Mouse (Mus musculus) cerebellum, postnatal 4 days (tissue): ENCODE results near the gene Ebf1.

Experiments
- DNase-seq, 2 experiments: peaks; one replicate each; pipeline ENCODE4 v3.0.0; 2022; ENCODE audit warnings: low spot score in 2 of 2, mixed read lengths in 1 of 2

Gene Ebf1

DNA sequence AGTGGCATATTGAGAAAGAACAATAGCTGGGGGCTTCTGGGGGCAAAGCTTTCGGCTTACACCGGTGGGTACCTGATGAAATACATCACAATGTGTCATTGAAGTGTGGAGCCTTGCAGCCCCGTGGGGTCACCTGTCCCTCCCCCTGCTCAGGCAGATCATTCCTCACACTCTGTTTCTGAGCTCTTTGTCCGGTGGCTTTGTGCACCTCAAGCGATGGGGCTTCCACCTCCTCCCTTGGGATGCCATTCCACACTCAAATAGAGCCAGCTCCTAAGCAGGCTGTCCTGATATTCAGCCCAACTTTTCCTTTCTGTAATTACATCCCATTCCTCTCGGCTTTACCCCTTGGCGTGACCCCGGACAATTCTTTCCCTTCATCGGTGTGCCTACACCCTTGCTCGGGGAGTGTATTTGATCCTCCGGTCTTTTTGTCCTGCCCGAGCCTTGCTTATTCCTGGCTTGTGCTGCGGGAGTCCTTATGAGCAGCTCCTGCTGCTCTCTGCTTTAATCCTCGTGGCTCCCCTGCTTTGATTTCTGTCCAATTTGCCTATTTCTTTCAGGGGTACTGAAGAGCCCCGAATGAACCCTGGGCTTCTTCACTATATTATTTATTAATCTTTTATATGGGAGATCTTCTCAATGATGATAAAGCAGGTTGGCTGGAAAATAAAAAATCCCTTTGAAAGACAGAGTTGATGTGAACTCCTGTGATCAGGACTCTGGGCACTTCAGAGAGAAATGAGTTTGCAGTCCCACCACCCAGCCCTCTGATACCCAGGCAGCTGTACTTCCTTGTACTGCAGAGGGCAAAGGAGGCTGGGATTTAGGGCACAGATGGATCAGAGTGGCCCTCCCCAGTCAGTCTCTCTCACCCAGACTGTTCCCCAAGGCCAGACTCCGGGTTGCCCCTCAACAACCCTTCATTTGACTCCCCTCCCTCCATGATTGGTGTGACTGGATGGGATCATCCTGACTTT, 160.5 kb downstream of the Ebf1 start:
- DNase-seq: no peak

DNA sequence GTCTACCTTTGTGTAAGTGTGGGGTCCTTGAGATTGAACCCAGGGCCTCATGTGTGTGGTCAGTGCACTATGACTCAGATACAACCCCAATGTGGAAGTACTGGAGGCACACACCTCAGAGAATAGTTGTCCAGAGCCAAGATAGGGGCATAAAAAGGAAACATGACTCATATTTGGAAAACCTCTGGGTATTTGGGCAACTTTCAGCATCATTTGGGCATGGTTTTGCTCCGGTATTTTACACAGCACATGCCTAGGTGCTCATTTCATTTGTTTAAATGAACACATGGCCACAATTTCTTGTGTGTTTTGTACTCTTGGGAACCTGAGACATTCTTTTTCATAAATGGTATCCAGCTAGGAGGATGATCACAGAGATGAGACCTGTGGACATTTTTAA, 161.9 kb downstream of the Ebf1 start:
- no peak for DNase-seq

DNA sequence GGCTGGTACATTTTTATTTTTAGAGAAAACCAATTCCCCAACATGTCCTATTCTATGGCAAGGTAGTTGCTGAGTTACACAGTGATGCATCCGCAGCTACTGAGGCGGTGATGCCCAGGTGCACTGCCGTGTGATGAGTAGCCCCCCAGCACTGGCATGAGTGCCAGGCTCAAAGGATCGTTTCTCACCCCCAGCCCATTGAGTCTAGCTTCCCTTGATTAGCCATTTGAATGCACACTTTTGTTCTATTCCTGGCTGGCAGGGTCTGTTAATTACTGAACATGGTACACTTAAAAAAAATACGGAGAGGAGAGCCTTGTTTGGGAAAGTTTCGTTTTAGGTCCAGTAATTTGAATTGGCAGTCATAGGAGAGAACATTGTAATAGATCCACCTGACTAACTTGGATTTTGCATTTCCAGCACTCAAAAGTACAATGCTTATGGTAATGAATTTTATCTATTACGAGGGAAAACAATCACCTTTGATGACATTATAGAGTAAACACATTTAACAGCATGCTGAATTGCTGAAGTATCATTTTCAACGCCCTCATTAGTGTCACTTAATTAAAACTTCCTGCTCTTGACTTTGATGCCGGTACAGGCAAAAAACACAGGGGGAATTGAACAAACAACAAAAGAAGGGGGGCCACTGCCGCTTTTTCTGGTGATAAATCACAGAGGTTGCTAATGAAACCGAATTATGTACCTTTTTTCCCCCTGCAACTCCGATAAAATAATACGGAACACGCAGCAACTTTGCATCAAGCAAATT, 167.3 kb downstream of the Ebf1 start:
- no peak for DNase-seq

DNA sequence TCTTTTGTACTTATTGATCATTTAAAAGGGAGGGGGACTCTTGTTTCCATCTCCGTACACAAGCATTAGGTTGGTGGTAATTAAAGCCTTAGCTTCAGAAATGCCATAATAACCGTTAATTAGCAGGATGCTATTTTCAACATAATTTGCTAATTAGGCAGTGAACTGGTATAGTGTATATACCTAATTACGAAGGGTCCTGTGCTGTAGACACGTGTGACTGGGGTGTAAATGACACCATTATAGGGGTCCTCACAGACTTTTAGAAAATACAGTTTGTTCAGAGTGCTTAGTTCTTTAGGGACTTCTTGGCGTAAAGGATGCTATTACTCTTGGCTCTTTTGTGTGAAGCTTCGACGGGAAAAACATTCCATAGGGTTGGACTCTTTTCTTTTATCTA, 167.9 kb downstream of the Ebf1 start:
- no peak for DNase-seq

DNA sequence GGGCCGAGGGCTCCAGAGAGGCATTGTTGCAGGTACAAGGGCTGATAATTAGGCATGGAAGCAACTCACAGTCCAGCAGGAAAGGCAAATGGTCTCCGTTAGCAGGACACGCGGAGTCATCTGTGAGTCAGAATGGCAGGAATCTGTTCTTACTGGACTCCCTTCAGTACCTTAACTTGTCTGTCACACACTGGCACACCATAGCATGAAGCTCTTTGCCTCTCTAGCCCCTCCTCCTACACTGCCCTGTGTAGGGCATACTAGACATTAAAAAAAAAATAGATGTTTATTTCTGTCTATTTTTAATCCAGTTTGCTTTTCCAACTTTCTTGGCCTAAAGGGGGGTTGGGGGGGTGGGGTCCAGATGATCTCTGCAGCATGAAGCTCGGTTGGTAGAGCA, 168.4 kb downstream of the Ebf1 start:
- no peak for DNase-seq

DNA sequence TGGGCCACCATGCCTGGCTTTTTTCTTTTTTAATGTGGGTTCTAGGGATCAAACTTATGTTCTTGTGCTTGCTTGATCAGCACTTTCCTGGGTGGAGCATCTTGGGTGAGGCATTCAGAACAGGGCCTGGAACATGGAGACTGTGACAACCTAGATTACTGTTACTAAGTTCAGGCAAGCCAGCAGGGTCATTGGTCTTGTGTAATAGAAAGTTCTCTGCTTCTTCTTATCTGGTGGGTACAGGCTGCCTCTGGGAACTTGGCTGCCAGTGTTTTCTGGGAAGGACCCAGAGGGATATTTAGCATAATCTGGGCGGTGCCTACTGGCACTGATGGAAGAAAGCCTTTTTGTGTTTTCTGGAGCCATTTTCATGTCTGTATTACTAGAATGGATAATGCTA, 170.9 kb downstream of the Ebf1 start:
- no peak for DNase-seq

DNA sequence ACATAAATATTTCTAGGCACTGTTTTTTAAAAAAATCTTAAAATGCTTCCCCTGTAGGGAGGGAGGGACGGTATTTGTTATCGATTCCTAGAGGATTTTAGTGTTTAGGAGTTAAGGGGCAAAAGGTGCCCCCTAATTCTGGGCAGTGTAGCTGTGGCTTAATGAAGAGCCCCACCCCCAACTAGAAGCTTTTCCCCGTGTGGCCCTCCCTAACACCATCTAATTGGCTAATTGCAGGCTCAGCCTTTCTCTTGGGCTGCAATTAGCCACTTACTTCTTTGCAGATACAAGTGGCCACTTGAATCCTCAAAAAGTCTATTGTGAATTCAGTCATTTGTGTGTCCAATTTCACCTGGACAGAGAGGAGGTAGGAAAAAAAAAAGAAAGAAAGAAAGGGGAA, 175.7 kb downstream of the Ebf1 start:
- DNase-seq: no peak

DNA sequence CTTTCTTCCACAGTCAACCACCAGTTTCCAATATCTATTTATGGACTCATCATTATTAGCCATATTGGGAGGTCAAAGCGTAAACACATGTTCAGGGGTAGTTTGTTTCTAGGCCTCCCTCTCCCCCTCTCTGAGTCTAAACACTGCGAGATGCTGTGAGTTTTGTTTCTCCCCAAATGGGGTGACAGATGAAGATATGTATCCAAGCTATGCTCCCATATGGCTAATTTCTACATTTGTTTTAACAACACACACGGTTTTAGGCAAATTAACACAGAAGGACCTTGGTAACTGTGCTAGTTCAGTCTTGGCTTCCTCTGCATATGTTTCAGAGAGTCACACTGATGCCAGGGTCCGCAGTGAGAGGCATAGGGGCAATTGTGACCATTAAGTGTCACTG, 177.8 kb downstream of the Ebf1 start:
- DNase-seq: no peak

DNA sequence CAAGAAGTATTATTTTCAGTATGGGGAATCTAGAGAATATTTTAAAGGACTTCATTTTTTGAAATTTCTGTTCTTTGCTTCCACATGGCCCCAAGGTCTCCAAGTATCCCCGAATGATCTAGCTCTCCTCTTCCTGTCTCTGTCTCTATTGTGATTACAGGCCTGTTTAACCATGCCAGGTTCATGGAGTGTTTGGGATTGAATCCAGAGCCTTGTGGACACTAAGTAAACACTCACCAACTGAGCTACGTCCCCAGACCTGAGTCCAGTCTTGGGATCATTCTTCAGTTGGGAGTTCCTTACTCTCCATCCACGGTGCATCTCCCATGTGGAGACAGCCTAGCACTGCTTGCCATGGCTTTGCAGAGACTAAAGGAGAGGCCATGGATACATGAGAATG, 178.7 kb downstream of the Ebf1 start:
- DNase-seq: no peak

DNA sequence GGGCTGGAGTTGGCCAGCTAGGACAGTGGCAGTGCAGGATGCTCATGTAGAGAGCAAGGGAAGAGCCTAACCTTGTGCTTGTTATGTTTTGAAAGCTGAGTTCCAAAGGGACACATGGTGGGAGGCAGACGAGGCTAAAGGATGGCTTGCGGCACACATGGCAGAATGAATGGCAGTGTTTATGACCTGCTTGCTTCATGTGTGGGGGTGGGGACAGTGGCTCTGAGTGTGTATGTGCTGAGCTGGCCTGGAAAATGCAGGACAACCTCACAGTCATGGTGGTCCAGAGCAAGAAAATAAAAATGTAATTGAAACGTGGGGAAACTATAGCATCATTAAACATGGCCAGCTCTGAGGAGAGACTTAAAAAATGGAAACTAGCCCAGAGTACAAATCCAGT, 181.2 kb downstream of the Ebf1 start:
- DNase-seq: no peak

DNA sequence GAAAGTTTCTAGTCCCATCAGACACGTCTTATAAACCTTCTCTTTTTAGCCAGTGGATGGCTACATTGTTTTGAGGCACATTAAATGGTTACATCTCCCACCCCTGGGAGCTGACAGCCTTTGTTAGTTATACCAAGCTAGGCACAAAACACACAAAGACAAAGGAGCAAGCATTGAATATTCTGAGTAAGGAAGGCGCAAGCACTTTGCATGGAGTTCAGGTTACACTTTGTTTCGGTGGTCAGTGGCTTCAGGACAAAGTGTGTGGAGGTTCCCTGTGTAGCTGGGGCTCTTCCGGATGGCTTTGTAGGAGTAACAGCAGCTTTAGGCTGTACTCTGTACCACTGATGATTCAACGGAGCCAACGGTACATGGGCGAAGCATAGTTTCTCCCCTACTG, 186.9 kb downstream of the Ebf1 start:
- no peak for DNase-seq

DNA sequence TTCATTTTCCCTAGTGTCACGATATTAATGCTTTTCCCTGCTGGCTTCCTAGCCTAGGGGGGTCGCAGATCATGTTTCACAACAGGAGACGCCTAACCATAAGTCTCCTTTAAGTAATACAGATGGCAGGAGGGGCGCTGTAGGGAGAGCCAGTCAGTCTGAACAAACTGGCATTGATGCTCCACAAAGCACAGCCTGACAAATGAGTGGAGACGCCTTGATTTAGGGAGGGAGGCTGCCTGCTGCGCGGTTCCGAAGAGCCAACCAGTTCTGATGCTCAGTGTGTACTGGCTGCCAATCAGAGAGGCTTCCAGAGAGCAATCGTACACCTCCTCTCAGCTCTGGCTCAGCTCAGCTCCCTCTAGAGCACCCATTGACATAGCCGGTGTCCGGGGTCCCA, 189.5 kb downstream of the Ebf1 start:
- peak in 1 of 2 experiments; percentile 65 for DNase-seq

DNA sequence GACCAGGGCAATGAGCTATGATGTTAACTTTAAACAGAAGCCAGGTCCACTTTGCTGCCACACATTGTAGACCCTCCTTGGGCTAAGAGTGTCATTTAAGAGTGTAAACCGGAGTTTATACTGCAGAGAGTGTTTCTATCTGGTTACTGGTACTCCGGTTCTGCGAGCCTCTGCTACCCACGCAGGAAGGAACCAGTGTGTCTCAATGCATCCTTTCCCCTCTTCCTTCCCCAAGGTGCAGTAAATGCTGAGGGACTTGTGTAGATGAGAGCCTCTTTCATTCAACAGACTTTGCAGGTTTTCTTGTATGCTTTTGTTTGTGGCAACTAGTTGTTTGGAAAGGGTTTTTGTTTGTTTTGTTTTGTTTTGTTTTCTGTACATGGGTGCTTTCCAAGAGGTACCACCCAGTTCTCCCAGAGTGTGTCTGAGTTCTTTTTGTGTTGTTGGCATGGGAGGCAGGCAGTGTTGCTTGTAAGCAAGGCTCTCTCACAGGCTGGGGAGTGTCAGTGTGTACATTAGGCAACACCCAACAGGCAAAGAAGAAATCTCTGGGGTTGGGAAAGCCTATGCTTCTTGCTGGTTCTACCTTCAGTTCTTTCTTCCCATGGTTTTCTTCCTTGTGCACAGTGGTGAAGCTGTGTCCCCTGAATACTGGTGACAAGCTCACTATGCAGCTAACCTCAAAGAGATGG, 191.9 kb downstream of the Ebf1 start:
- no peak for DNase-seq

DNA sequence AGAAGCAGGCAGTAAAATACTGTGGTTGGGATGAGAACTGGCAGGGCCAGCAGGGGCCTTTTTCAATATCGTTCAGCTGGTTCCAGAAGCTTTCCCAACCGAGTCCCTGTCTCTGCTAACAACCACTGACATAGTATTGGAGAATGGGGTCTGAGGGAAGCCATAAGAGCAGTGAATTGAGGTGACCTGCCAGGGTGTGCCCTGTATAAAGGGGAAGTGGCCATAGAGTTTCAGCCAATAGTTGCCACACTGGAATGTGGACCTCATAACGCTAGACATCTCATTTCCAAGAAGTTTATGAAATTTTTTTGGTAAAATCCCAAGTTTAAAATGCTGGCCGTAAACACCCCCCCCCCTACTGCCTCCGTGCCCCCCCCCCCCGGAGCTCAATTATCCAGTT, 193.9 kb downstream of the Ebf1 start:
- DNase-seq: no peak

DNA sequence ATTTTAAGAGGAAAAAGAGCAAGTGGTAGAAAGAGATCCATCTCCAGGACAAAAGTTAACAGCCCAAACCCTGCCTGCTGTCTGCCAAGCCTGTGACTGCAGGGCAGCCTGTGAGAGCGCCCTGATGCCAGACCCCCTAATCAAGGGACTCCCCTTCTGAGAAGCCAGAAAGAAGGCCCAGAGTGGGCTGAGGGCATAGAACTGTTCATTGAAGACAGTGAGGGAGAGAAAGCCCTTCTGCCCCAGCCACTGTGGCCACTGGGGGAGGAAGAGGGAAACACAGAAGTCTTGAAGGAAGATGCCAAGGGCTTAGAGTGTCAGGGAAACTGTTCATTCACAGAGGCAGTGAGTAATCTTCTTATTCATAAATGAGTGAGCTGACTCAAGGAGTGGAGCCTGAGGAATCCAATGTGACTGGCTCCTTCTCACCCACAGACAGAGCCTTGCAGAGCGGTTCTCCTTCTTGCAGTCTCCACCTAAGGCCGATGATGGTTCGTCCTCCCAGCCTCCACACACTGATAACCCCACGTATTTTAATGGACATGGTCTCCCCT, 195.2 kb downstream of the Ebf1 start:
- DNase-seq: no peak

DNA sequence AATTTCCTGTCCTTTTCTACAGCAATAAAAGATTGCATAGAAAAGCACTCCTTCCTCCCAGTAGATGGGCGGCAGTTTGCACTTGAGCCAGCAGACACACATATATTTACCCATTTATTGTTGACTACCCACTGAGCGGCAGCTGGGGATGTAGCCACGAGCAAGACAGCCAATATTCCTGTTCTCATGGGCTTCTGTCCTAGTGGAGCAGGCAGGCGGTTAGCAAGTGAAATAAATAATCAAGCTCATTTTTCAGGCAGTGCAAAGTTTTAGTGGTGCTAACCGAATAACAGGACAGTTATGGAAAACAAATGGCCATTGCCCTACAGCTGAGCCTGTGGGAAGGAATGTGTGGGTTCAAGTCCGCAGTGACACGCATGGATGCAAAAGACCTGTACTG, 196.4 kb downstream of the Ebf1 start:
- DNase-seq: no peak

DNA sequence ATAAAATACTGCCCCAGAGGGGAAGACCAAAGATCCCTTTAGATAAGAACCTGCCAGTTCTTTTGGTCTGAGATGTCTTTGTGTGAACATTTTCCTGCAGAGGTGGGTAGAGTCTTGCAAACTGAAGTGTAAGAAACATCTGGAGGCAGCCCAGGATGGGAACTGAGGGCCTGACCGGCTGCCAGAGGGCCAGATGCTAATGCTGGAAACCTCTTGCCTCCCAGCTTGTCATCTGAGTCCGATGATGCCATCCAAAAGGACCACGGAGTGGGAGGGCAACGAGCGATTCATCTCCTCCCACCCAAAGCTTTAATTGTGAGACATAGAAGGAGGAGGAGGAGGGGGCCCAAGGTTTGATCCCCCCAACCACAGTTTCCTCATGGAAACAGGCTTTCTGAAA, 197.7 kb downstream of the Ebf1 start:
- DNase-seq: peak in 1 of 2 experiments; percentile 17

DNA sequence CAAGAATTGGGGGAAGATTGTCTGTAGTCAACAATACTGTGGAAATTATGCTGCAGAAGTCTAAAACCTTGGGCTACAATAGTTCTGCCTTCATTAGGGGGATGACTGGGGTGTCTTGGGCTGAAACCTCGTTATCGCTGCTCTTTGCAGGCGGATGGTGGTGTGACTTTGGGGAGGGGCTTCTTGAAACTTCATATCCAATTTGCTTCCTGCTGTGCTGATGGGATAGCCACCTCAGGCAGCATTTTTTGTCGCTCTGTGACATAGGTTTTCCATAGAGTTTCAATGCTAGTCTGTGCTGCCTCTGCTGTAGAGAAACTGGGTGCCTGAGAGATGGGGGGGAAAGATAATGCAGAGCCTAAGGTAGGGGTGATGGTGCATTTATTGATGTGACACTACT, 198.9 kb downstream of the Ebf1 start:
- DNase-seq: no peak

DNA sequence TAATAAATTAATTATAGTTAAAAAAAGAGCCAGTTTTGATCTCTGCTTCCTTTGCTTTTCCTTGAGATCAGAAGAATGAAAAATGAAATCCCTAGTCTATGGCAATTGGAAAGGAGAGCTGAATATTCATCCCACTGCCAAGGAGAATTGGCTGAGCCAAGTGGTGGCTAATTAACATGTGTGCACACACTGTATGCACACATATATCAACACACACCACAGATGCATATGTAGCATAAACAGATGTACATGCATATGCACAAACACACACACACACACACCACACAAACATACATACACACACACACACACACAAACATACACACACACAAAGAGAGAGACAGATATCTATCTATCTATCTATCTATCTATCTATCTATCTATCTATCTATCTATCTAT, 205.2 kb downstream of the Ebf1 start:
- DNase-seq: no peak

DNA sequence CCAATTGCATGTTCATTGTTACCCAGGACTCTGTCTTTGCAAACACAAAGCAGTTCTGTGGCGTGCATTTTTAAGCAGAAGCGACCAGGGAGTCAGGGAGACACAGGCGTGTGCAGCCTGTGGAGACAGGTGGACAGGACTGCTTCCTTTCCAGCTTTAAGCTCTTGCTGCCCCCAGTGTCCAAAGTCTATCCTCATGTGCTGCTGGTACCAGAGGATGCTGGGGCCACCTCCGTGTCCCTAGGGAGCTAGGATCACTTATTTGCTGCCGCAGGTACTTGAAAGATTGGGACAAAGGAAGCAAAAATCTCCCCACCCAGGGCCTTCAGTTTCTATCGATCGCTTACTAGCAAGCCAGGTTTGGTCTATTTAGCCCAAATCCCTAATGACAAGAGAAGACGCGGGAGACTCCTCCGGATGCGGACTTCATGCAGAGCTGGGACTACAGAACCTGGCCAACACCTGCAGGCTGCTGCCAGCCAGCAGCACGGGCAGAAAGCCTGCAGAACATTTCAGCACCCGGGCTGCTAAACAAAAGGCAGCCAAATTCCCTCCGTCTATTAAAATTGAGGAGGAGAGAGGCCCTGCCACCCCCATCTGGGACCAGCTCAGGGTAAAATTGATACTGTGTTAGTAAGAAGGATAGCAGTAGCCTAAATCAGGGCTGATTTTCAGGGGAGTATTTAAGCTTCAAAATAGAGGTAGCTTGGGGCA, 215.3 kb downstream of the Ebf1 start:
- no peak for DNase-seq

DNA sequence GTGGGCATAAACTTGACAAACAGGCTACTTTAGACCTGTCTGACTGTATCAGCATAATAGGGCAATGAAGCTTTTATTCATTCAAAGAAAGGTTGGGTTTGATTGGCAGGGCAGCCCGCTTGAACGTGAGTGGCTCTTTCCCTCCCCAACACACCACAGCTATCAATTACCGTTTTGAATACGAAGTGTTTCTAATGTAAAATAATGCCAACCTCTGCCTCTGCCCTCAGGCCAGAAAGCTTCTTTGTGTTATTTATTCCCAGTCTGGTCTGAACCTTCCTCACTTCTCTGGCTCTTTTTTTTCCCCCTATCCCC, 215.8 kb downstream of the Ebf1 start:
- DNase-seq: no peak
